Mouse (Mus musculus) spleen, postnatal 4 days (tissue): ENCODE measurements around the gene Far2.

Experiments used
- DNase-seq, 2 experiments: peaks; one replicate each; pipeline ENCODE4 v3.0.0; 2022; ENCODE audit warnings: low spot score in 2 of 2

Gene Far2

DNA sequence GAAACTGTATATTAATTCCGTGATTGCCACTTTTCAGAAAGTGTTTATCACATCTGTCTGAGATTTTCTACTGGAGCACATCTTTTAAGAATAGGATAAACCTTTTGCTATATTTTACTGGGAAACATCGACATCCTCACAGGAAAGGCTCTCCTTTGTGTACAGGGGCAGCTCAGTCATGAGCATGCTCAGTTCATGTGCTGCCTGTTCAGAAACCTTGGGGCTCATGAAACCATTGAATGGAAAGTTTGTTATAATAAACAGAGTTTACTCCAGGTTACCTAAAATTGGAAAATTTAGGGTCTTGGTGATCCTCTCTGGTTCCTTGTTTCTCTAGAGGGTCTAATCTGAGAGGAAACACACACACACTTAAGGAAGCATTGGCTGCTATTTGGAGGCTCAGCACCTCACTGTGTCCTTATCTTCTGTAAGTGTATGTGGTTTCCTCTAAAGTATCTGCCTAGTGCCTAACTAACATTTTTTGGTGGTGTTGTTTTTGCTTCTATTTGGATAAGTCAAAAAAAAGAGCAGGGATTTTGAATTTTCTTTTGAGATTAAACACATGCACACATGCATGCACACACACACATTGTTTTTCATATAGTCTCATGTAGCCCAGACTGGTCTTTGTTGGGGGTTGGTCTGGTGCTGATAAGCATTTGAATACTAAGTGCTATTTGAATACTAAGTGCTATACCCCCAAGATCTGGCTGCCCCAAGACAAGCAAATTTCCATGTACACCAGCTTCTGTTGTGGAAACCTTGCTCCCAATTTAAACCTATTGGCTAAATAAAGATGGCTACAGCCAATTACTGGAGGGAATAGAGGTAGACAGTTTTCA lies 171.4 kb downstream of the Far2 start:
- no peak for DNase-seq

DNA sequence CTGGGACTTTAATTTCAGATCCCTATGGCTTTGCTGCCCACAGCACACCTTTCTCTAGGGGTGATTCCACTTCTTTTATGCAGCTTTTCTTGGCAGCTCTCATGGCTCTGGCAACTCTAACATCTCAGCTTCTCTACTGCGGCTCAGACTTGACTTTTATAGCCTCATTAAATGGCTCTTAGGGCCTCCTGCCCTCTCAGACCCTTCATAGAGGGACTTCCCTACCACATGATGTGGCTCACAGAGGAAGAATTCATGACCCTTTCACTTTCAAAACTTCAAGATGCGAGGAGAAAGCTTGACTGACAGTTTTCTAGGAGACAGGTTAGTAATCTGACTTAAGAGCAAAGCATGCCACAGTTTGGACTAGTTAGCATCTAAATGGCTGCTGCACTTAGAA lies 175.6 kb downstream of the Far2 start:
- DNase-seq = no peak

DNA sequence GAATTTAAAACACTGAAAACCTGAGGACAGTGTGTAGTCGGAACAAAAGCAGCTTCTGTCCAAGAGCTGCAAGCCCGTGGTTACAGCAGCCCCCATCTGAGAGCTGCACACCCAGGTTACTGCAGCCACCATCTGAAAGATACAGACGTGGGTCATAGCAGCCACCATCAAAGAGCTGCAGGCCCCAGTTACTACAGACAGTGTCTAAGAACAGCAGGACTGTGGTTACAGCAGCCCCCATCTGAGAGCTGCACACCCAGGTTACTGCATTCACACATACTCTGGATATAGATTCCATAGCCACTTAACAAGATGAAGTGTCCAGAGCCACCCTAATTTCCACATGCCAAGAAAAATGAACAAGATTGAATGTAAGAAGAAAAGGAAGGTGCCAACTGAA lies 180.5 kb downstream of the Far2 start:
- DNase-seq = no peak
